Mouse (Mus musculus) MEL (cell line): Measurements from ENCODE around the gene Rad50. TPM values are rescaled to one million over a fixed set of nuclear protein-coding genes. Genes with fewer than 3 reads are reported as not detected.
A peak's percentile ranks its signal among the peaks of the same experiment; 100 is the strongest.

Experiments
- DNase-seq: peaks from one replicate; pipeline ENCODE4 v3.0.0; 2011; ENCODE audit warnings: low read depth, low spot score
- H3K27ac ChIP-seq: 2 replicates; pipeline ENCODE4 v1.5.1; 2012; ENCODE audit warnings: low read depth, mild to moderate bottlenecking, control low read depth, low read length, moderate library complexity; ENCODE audit not compliant: control insufficient read depth
- H3K27me3 ChIP-seq, 2 experiments: fragments of 150-350 bp in 1 of 2; sonication (generic) in 1 of 2; 2 replicates each; pipeline ENCODE4 v1.6.1; 2012; ENCODE audit warnings: low read length in 2 of 2, mild to moderate bottlenecking in 2 of 2, improper control_type of control experiment in 1 of 2, moderate library complexity in 1 of 2; ENCODE audit not compliant: insufficient read depth in 2 of 2, control insufficient read depth in 1 of 2
- H3K36me3 ChIP-seq, 2 experiments: 2 replicates each; pipeline ENCODE4 v1.6.1; 2012 to 2014; ENCODE audit warnings: low read length in 2 of 2, improper control_type of control experiment in 1 of 2, inconsistent platforms in 1 of 2, mild to moderate bottlenecking in 1 of 2; ENCODE audit not compliant: insufficient read depth in 2 of 2, control insufficient read depth in 1 of 2
- H3K4me1 ChIP-seq, 2 experiments: fragments of 150-350 bp in 1 of 2; sonication (generic) in 1 of 2; 2 replicates each; pipeline ENCODE4 v1.6.1; 2012; ENCODE audit warnings: low read length in 2 of 2, improper control_type of control experiment in 1 of 2, mild to moderate bottlenecking in 1 of 2; ENCODE audit not compliant: insufficient read depth in 2 of 2, control insufficient read depth in 1 of 2
- H3K4me3 ChIP-seq, 2 experiments: fragments of 150-350 bp in 1 of 2; sonication (generic) in 1 of 2; 2 replicates each; pipeline ENCODE4 v1.5.1; 2012; ENCODE audit warnings: low read depth in 2 of 2, low read length in 2 of 2, mild to moderate bottlenecking in 2 of 2, moderate library complexity in 2 of 2, control low read depth in 1 of 2, improper control_type of control experiment in 1 of 2; ENCODE audit not compliant: control insufficient read depth in 1 of 2, insufficient read depth in 1 of 2
- H3K79me2 ChIP-seq: 2 replicates; pipeline ENCODE4 v1.6.1; 2012; ENCODE audit warnings: mild to moderate bottlenecking, low read length, moderate library complexity; ENCODE audit not compliant: control insufficient read depth, poor library complexity, insufficient read depth
- H3K9ac ChIP-seq: 2 replicates; pipeline ENCODE4 v1.6.1; 2012; ENCODE audit warnings: low read depth, mild to moderate bottlenecking, control low read depth, low read length, moderate library complexity; ENCODE audit not compliant: control insufficient read depth, poor library complexity, severe bottlenecking
- H3K9me3 ChIP-seq: fragments of 150-350 bp; sonication (generic); replicated peaks from 2 replicates; pipeline ENCODE4 v1.6.1; 2012; ENCODE audit warnings: mild to moderate bottlenecking, low read length, improper control_type of control experiment, moderate library complexity; ENCODE audit not compliant: insufficient read depth
- BHLHE40 ChIP-seq: IDR thresholded peaks from 2 replicates; pipeline ENCODE4 v1.6.1; 2012; ENCODE audit warnings: low read depth, mild to moderate bottlenecking, inconsistent platforms, low read length, improper control_type of control experiment, borderline replicate concordance
- CHD1 ChIP-seq: IDR thresholded peaks from 2 replicates; pipeline ENCODE4 v1.6.1; 2012; ENCODE audit warnings: low read depth, mild to moderate bottlenecking, inconsistent platforms, low read length, improper control_type of control experiment
- CHD2 ChIP-seq: IDR thresholded peaks from 2 replicates; pipeline ENCODE4 v1.6.1; 2011; ENCODE audit warnings: low read length, improper control_type of control experiment
- CTCF ChIP-seq, 3 experiments: IDR thresholded peaks in 2 of 3; conservative IDR thresholded peaks in 1 of 3; 2 replicates each; pipeline ENCODE4 v1.5.1; 2011 to 2012; ENCODE audit warnings: low read length in 3 of 3, low read depth in 2 of 3, mild to moderate bottlenecking in 2 of 3, improper control_type of control experiment in 1 of 3, inconsistent platforms in 1 of 3, mixed read lengths in 1 of 3, moderate library complexity in 1 of 3; ENCODE audit not compliant: control insufficient read depth in 1 of 3, insufficient read depth in 1 of 3, poor library complexity in 1 of 3, severe bottlenecking in 1 of 3
- E2F4 ChIP-seq: IDR thresholded peaks from 2 replicates; pipeline ENCODE4 v1.6.1; 2011; ENCODE audit warnings: low read depth, low read length, improper control_type of control experiment, borderline replicate concordance
- ELF1 ChIP-seq: IDR thresholded peaks from 2 replicates; pipeline ENCODE4 v1.6.1; 2014; ENCODE audit warnings: low read depth, mild to moderate bottlenecking, inconsistent platforms, low read length, improper control_type of control experiment, moderate library complexity
- EP300 ChIP-seq, 2 experiments: IDR thresholded peaks; 2 replicates each; pipeline ENCODE4 v1.6.1; 2011; ENCODE audit warnings: improper control_type of control experiment in 2 of 2, low read length in 2 of 2, low read depth in 1 of 2, mild to moderate bottlenecking in 1 of 2
- ETS1 ChIP-seq: IDR thresholded peaks from 2 replicates; pipeline ENCODE4 v1.6.1; 2012; ENCODE audit warnings: low read depth, mild to moderate bottlenecking, inconsistent platforms, low read length, improper control_type of control experiment, moderate library complexity
- GABPA ChIP-seq: IDR thresholded peaks from 2 replicates; pipeline ENCODE4 v1.6.1; 2012; ENCODE audit warnings: low read depth, mild to moderate bottlenecking, inconsistent platforms, low read length, improper control_type of control experiment, moderate library complexity
- GATA1 ChIP-seq: IDR thresholded peaks from 2 replicates; pipeline ENCODE4 v1.6.1; 2011; ENCODE audit warnings: low read depth, low read length, improper control_type of control experiment
- HCFC1 ChIP-seq: IDR thresholded peaks from 2 replicates; pipeline ENCODE4 v1.6.1; 2012; ENCODE audit warnings: low read depth, mild to moderate bottlenecking, inconsistent platforms, low read length, improper control_type of control experiment, moderate library complexity
- JUND ChIP-seq: IDR thresholded peaks from 2 replicates; pipeline ENCODE4 v1.6.1; 2011; ENCODE audit warnings: low read depth, mild to moderate bottlenecking, improper control_type of control experiment, low read length
- KAT2A ChIP-seq: conservative IDR thresholded peaks from 2 replicates; pipeline ENCODE4 v1.6.1; 2012; ENCODE audit warnings: low read depth, low read length, improper control_type of control experiment, inconsistent platforms
- MAFK ChIP-seq: IDR thresholded peaks from 2 replicates; pipeline ENCODE4 v1.6.1; 2011; ENCODE audit warnings: low read depth, mild to moderate bottlenecking, low read length, improper control_type of control experiment, borderline replicate concordance
- MAX ChIP-seq: IDR thresholded peaks from 2 replicates; pipeline ENCODE4 v1.6.1; 2011; ENCODE audit warnings: low read length, improper control_type of control experiment
- MAZ ChIP-seq: IDR thresholded peaks from 2 replicates; pipeline ENCODE4 v1.6.1; 2012; ENCODE audit warnings: low read depth, mild to moderate bottlenecking, inconsistent platforms, low read length, improper control_type of control experiment
- MEF2A ChIP-seq: IDR thresholded peaks from 2 replicates; pipeline ENCODE4 v1.6.1; 2014; ENCODE audit warnings: low read depth, mild to moderate bottlenecking, inconsistent platforms, low read length, improper control_type of control experiment; ENCODE audit not compliant: poor library complexity, insufficient replicate concordance, severe bottlenecking; ENCODE audit errors: extremely low read depth
- MXI1 ChIP-seq: IDR thresholded peaks from 2 replicates; pipeline ENCODE4 v1.6.1; 2011; ENCODE audit warnings: mild to moderate bottlenecking, low read depth, low read length, improper control_type of control experiment
- MYB ChIP-seq: IDR thresholded peaks from 2 replicates; pipeline ENCODE4 v1.6.1; 2011; ENCODE audit warnings: mild to moderate bottlenecking, low read depth, low read length, improper control_type of control experiment
- MYC ChIP-seq: IDR thresholded peaks from 2 replicates; pipeline ENCODE4 v1.6.1; 2011; ENCODE audit warnings: low read depth, mild to moderate bottlenecking, low read length, improper control_type of control experiment, moderate library complexity
- NELFE ChIP-seq: IDR thresholded peaks from 2 replicates; pipeline ENCODE4 v1.6.1; 2011; ENCODE audit warnings: low read depth, low read length, improper control_type of control experiment
- POLR2A ChIP-seq, 2 experiments: IDR thresholded peaks; 2 replicates each; pipeline ENCODE4 v1.6.1; 2011 to 2012; ENCODE audit warnings: low read length in 2 of 2, mild to moderate bottlenecking in 2 of 2, control low read depth in 1 of 2, improper control_type of control experiment in 1 of 2, low read depth in 1 of 2, moderate library complexity in 1 of 2; ENCODE audit not compliant: control insufficient read depth in 1 of 2, insufficient read depth in 1 of 2, poor library complexity in 1 of 2
- POLR2AphosphoS2 ChIP-seq: IDR thresholded peaks from 2 replicates; pipeline ENCODE4 v1.6.1; 2011; ENCODE audit warnings: low read length, improper control_type of control experiment
- POLR2AphosphoS5 ChIP-seq: IDR thresholded peaks from 2 replicates; pipeline ENCODE4 v1.6.1; 2012; ENCODE audit warnings: low read depth, borderline replicate concordance, mild to moderate bottlenecking, inconsistent platforms, low read length, moderate library complexity, mixed read lengths
- RAD21 ChIP-seq: IDR thresholded peaks from 2 replicates; pipeline ENCODE4 v1.6.1; 2011; ENCODE audit warnings: mild to moderate bottlenecking, low read depth, low read length, improper control_type of control experiment
- RCOR1 ChIP-seq: IDR thresholded peaks from 2 replicates; pipeline ENCODE4 v1.6.1; 2012; ENCODE audit warnings: low read depth, mild to moderate bottlenecking, inconsistent platforms, low read length, improper control_type of control experiment
- SIN3A ChIP-seq: IDR thresholded peaks from 2 replicates; pipeline ENCODE4 v1.6.1; 2012; ENCODE audit warnings: low read length, improper control_type of control experiment, inconsistent platforms
- SMC3 ChIP-seq: IDR thresholded peaks from 2 replicates; pipeline ENCODE4 v1.6.1; 2011; ENCODE audit warnings: low read depth, low read length, improper control_type of control experiment
- TAL1 ChIP-seq: IDR thresholded peaks from 2 replicates; pipeline ENCODE4 v1.6.1; 2012; ENCODE audit warnings: mild to moderate bottlenecking, inconsistent platforms, low read length, moderate library complexity, mixed read lengths
- TBP ChIP-seq: IDR thresholded peaks from 2 replicates; pipeline ENCODE4 v1.8.0; 2011; ENCODE audit warnings: low read depth, low read length, improper control_type of control experiment
- TCF12 ChIP-seq: IDR thresholded peaks from 2 replicates; pipeline ENCODE4 v1.6.1; 2014; ENCODE audit warnings: low read depth, mild to moderate bottlenecking, inconsistent platforms, low read length, improper control_type of control experiment, moderate library complexity
- UBTF ChIP-seq: IDR thresholded peaks from 2 replicates; pipeline ENCODE4 v1.6.1; 2012; ENCODE audit warnings: low read depth, mild to moderate bottlenecking, inconsistent platforms, low read length, improper control_type of control experiment, moderate library complexity, borderline replicate concordance; ENCODE audit not compliant: insufficient read depth
- USF1 ChIP-seq: IDR thresholded peaks from 2 replicates; pipeline ENCODE4 v1.6.1; 2014; ENCODE audit warnings: low read depth, mild to moderate bottlenecking, inconsistent platforms, low read length, improper control_type of control experiment, moderate library complexity
- USF2 ChIP-seq, 2 experiments: IDR thresholded peaks; 2 replicates each; pipeline ENCODE4 v1.6.1; 2011 to 2012; ENCODE audit warnings: improper control_type of control experiment in 2 of 2, low read length in 2 of 2, borderline replicate concordance in 1 of 2, inconsistent platforms in 1 of 2, low read depth in 1 of 2, mild to moderate bottlenecking in 1 of 2; ENCODE audit not compliant: insufficient read depth in 1 of 2
- ZC3H11A ChIP-seq: IDR thresholded peaks from 2 replicates; pipeline ENCODE4 v1.6.1; 2012; ENCODE audit warnings: low read depth, mild to moderate bottlenecking, inconsistent platforms, low read length, improper control_type of control experiment
- ZKSCAN1 ChIP-seq: IDR thresholded peaks from 2 replicates; pipeline ENCODE4 v1.6.1; 2012; ENCODE audit warnings: low read depth, mild to moderate bottlenecking, inconsistent platforms, low read length, improper control_type of control experiment, moderate library complexity
- ZMIZ1 ChIP-seq: IDR thresholded peaks from 2 replicates; pipeline ENCODE4 v1.6.1; 2012; ENCODE audit warnings: low read depth, mild to moderate bottlenecking, inconsistent platforms, low read length, improper control_type of control experiment, moderate library complexity
- ZNF384 ChIP-seq: IDR thresholded peaks from 2 replicates; pipeline ENCODE4 v1.6.1; 2012; ENCODE audit warnings: low read depth, mild to moderate bottlenecking, inconsistent platforms, low read length, improper control_type of control experiment
- polyA plus RNA-seq, 2 experiments: library from polyadenylated mRNA; stranded (reverse) in 1 of 2; unstranded in 1 of 2; fragments of >175 nt in 1 of 2; fragments of >200 nt in 1 of 2; gene quantifications; 2 replicates each; pipeline versions ENCODE4 v1.2.1 to v1.2.4; 2012; ENCODE audit warnings: low replicate concordance in 2 of 2, low read depth in 1 of 2; ENCODE audit not compliant: insufficient read length in 2 of 2, insufficient read depth in 1 of 2, missing spikeins in 1 of 2
- total RNA-seq: library from RNA; depleted of rRNA; stranded (reverse); fragments of 300-350 nt; gene quantifications from 2 replicates; pipeline ENCODE4 v1.2.3, GENCODE M21; 2012

Gene Rad50
- total and polyA plus RNA-seq, 3 experiments, result 32.6 to 447 (median 44.6) TPM

- H3K4me3 ChIP-seq, result no peak overlapping the region; a peak in 1 of 4 replicates
- peak; percentile 88 for DNase-seq
- TF ChIP-seq EP300 (IDR thresholded peaks at IDR 0.05; ENCODE audit: low read depth in 1 of 2, low read length in 2 of 2) (peak; percentile 19 to 63; a peak in 3 of 4 replicates), BHLHE40 (no peak), GATA1 (peak; percentile 55; the same call in 1 of the 2 replicates), KAT2A (no peak; the same call in 1 of the 2 replicates), TAL1 (no peak), USF2 (IDR thresholded peaks at IDR 0.05; ENCODE audit: borderline replicate concordance in 1 of 2, insufficient read depth in 1 of 2, low read depth in 1 of 2, low read length in 2 of 2) (no peak), ELF1 (no peak), CHD2 (no peak), UBTF (no peak), MYC (0 out of 2 replicates have a peak, but pooled peaks have one; percentile 29), ZKSCAN1 (no peak), MEF2A (no peak), MAX (no peak), MXI1 (peak; percentile 48; the same call in 1 of the 2 replicates), RAD21 (no peak), MYB (0 out of 2 replicates have a peak, but pooled peaks have one; percentile 6), TCF12 (peak; percentile 42; the same call in 1 of the 2 replicates), POLR2A (IDR thresholded peaks at IDR 0.05; ENCODE audit: control insufficient read depth in 1 of 2, insufficient read depth in 1 of 2, low read depth in 1 of 2, low read length in 2 of 2, poor library complexity in 1 of 2) (no peak), USF1 (no peak), ZC3H11A (no peak), POLR2AphosphoS5 (no peak), MAZ (no peak), SMC3 (no peak), ETS1 (peak; percentile 54; the same call in 1 of the 2 replicates), ZNF384 (peak; percentile 94), GABPA (no peak), MAFK (no peak), TBP (peak; percentile 62; the same call in 1 of the 2 replicates), SIN3A (0 out of 2 replicates have a peak, but pooled peaks have one; percentile 46), E2F4 (no peak), CHD1 (no peak), HCFC1 (0 out of 2 replicates have a peak, but pooled peaks have one; percentile 30), CTCF (IDR thresholded peaks at IDR 0.05 in 2 of 3, conservative IDR thresholded peaks at IDR 0.05 in 1 of 3; ENCODE audit: control insufficient read depth in 1 of 3, insufficient read depth in 1 of 3, low read depth in 2 of 3, low read length in 3 of 3, poor library complexity in 1 of 3, severe bottlenecking in 1 of 3) (no peak), NELFE (no peak), POLR2AphosphoS2 (no peak), ZMIZ1 (no peak), RCOR1 (peak; percentile 53; the same call in 1 of the 2 replicates), JUND (no peak)
Measured at GRCm38 (mm10) chr11:53620094-53620493, 87.0 kb downstream of the Rad50 start.

More at GRCm38 (mm10) chr11:53620094-53620493, 87.0 kb downstream of the Rad50 start:
- H3K36me3 ChIP-seq, result peaks cover 0 to 61% of the 10 kb centered on the region in 2 experiments; a peak in 2 of 4 replicates
- no peak overlapping the region for H3K9ac ChIP-seq
- no peaks in the 10 kb centered on the region for H3K9me3 ChIP-seq
- H3K4me1 ChIP-seq, result peaks cover 54 to 71% of the 10 kb centered on the region in 2 experiments
- peak overlapping the region; percentile 77 for H3K27ac ChIP-seq
- H3K79me2 ChIP-seq, result peaks cover 18% of the 10 kb centered on the region
- H3K27me3 ChIP-seq, result no peaks in the 10 kb centered on the region
